Mouse (Mus musculus): ENCODE measurements around the gene Gnai2. TPM values are rescaled to one million over a fixed set of nuclear protein-coding genes. Genes with fewer than 3 reads are reported as not detected.

The Gnai2 gene
- polyA plus RNA-seq, 1 experiment = 752 TPM

- Histone ChIP-seq H3K4me3 (ENCODE audit: extremely low read depth, insufficient read depth, insufficient read length) (no peak overlapping the region; the same call in 1 of the 2 replicates), H3K27me3 (ENCODE audit: control insufficient read depth, insufficient read depth, low read length) (no peaks in the 10 kb centered on the region), H3K27ac (ENCODE audit: insufficient read depth, low read length) (peak overlapping the region; percentile 77), H3K36me3 (ENCODE audit: control insufficient read depth, insufficient read depth, low read length) (peaks cover 18% of the 10 kb centered on the region), H3K4me1 (ENCODE audit: control insufficient read depth, insufficient read depth, insufficient read length) (peaks cover 57% of the 10 kb centered on the region; the same call in 1 of the 2 replicates)
- WGBS = 70% methylated on average over 3 of the region's 3 CpGs
- TF ChIP-seq POLR2A (IDR thresholded peaks at IDR 0.05; ENCODE audit: low read depth, low read length) = no peak
- no peak for TF ChIP-seq CTCF (IDR thresholded peaks at IDR 0.05; ENCODE audit: extremely low read depth, insufficient read depth, insufficient read length, insufficient replicate concordance)
- DNase-seq (ENCODE audit: low read depth in 1 of 2, low spot score in 2 of 2) = no peak
These were observed 10.2 kb downstream of the Gnai2 start for GRCm38 (mm10) chr9:107624951-107625350.

GRCm38 (mm10) chr9:107624539-107624938, 10.6 kb downstream of the Gnai2 start:
- Histone ChIP-seq H3K4me1 (ENCODE audit: control insufficient read depth, insufficient read depth, insufficient read length) (peaks cover 53% of the 10 kb centered on the region; the same call in 1 of the 2 replicates), H3K4me3 (ENCODE audit: extremely low read depth, insufficient read depth, insufficient read length) (no peak overlapping the region; the same call in 1 of the 2 replicates), H3K36me3 (ENCODE audit: control insufficient read depth, insufficient read depth, low read length) (peaks cover 22% of the 10 kb centered on the region), H3K27ac (ENCODE audit: insufficient read depth, low read length) (peak overlapping the region; percentile 77), H3K27me3 (ENCODE audit: control insufficient read depth, insufficient read depth, low read length) (no peaks in the 10 kb centered on the region)
- no peak for DNase-seq (ENCODE audit: low read depth in 1 of 2, low spot score in 2 of 2)
- 22% methylated on average over 5 of the region's 5 CpGs for WGBS
- TF ChIP-seq POLR2A (IDR thresholded peaks at IDR 0.05; ENCODE audit: low read depth, low read length) (no peak), CTCF (IDR thresholded peaks at IDR 0.05; ENCODE audit: extremely low read depth, insufficient read depth, insufficient read length, insufficient replicate concordance) (no peak)

GRCm38 (mm10) chr9:107620954-107621353, 14.2 kb downstream of the Gnai2 start:
- no peak for DNase-seq (ENCODE audit: low read depth in 1 of 2, low spot score in 2 of 2)
- TF ChIP-seq POLR2A (IDR thresholded peaks at IDR 0.05; ENCODE audit: low read depth, low read length) = no peak
- no peak for TF ChIP-seq CTCF (IDR thresholded peaks at IDR 0.05; ENCODE audit: extremely low read depth, insufficient read depth, insufficient read length, insufficient replicate concordance)
- Histone ChIP-seq H3K27me3 (ENCODE audit: control insufficient read depth, insufficient read depth, low read length) (no peaks in the 10 kb centered on the region), H3K36me3 (ENCODE audit: control insufficient read depth, insufficient read depth, low read length) (peaks cover 42% of the 10 kb centered on the region), H3K4me3 (ENCODE audit: extremely low read depth, insufficient read depth, insufficient read length) (no peak overlapping the region), H3K27ac (ENCODE audit: insufficient read depth, low read length) (no peak overlapping the region), H3K4me1 (ENCODE audit: control insufficient read depth, insufficient read depth, insufficient read length) (peaks cover 18% of the 10 kb centered on the region; the same call in 1 of the 2 replicates)

- Histone ChIP-seq H3K36me3 (ENCODE audit: control insufficient read depth, insufficient read depth, low read length) (peaks cover 55% of the 10 kb centered on the region), H3K4me1 (ENCODE audit: control insufficient read depth, insufficient read depth, insufficient read length) (peaks cover 7% of the 10 kb centered on the region; the same call in 1 of the 2 replicates), H3K4me3 (ENCODE audit: extremely low read depth, insufficient read depth, insufficient read length) (no peak overlapping the region), H3K27me3 (ENCODE audit: control insufficient read depth, insufficient read depth, low read length) (no peaks in the 10 kb centered on the region), H3K27ac (ENCODE audit: insufficient read depth, low read length) (no peak overlapping the region)
- TF ChIP-seq CTCF (IDR thresholded peaks at IDR 0.05; ENCODE audit: extremely low read depth, insufficient read depth, insufficient read length, insufficient replicate concordance) (no peak), POLR2A (IDR thresholded peaks at IDR 0.05; ENCODE audit: low read depth, low read length) (no peak)
- DNase-seq (ENCODE audit: low read depth in 1 of 2, low spot score in 2 of 2) = no peak
- 87% methylated on average over 13 of the region's 13 CpGs for WGBS
These were observed 15.7 kb downstream of the Gnai2 start for GRCm38 (mm10) chr9:107619546-107619879.

GRCm38 (mm10) chr9:107618778-107619545, 16.2 kb downstream of the Gnai2 start:
- Histone ChIP-seq H3K36me3 (ENCODE audit: control insufficient read depth, insufficient read depth, low read length) (peaks cover 59% of the 10 kb centered on the region), H3K4me1 (ENCODE audit: control insufficient read depth, insufficient read depth, insufficient read length) (peaks cover 2% of the 10 kb centered on the region; the same call in 1 of the 2 replicates), H3K27ac (ENCODE audit: insufficient read depth, low read length) (no peak overlapping the region), H3K27me3 (ENCODE audit: control insufficient read depth, insufficient read depth, low read length) (no peaks in the 10 kb centered on the region), H3K4me3 (ENCODE audit: extremely low read depth, insufficient read depth, insufficient read length) (no peak overlapping the region)
- no peak for TF ChIP-seq POLR2A (IDR thresholded peaks at IDR 0.05; ENCODE audit: low read depth, low read length)
- no peak for TF ChIP-seq CTCF (IDR thresholded peaks at IDR 0.05; ENCODE audit: extremely low read depth, insufficient read depth, insufficient read length, insufficient replicate concordance)
- DNase-seq (ENCODE audit: low read depth in 1 of 2, low spot score in 2 of 2) = no peak
- WGBS = 77% methylated on average over 13 of the region's 13 CpGs

GRCm38 (mm10) chr9:107618098-107618497, 17.1 kb downstream of the Gnai2 start:
- Histone ChIP-seq H3K36me3 (ENCODE audit: control insufficient read depth, insufficient read depth, low read length) (peaks cover 64% of the 10 kb centered on the region), H3K4me1 (ENCODE audit: control insufficient read depth, insufficient read depth, insufficient read length) (no peaks in the 10 kb centered on the region), H3K27ac (ENCODE audit: insufficient read depth, low read length) (0 out of 2 replicates have a peak overlapping the region, but pooled peaks have one; percentile 2), H3K27me3 (ENCODE audit: control insufficient read depth, insufficient read depth, low read length) (no peaks in the 10 kb centered on the region), H3K4me3 (ENCODE audit: extremely low read depth, insufficient read depth, insufficient read length) (no peak overlapping the region)
- no peak for TF ChIP-seq CTCF (IDR thresholded peaks at IDR 0.05; ENCODE audit: extremely low read depth, insufficient read depth, insufficient read length, insufficient replicate concordance)
- no peak for TF ChIP-seq POLR2A (IDR thresholded peaks at IDR 0.05; ENCODE audit: low read depth, low read length)
- DNase-seq (ENCODE audit: low read depth in 1 of 2, low spot score in 2 of 2) = no peak
- WGBS = 96% methylated on average over 6 of the region's 6 CpGs

GRCm38 (mm10) chr9:107617461-107617860, 17.7 kb downstream of the Gnai2 start:
- TF ChIP-seq POLR2A (IDR thresholded peaks at IDR 0.05; ENCODE audit: low read depth, low read length) (no peak), CTCF (IDR thresholded peaks at IDR 0.05; ENCODE audit: extremely low read depth, insufficient read depth, insufficient read length, insufficient replicate concordance) (no peak)
- H3K36me3 ChIP-seq (ENCODE audit: control insufficient read depth, insufficient read depth, low read length) = peaks cover 64% of the 10 kb centered on the region
- H3K4me3 ChIP-seq (ENCODE audit: extremely low read depth, insufficient read depth, insufficient read length) = no peak overlapping the region
- no peaks in the 10 kb centered on the region for H3K4me1 ChIP-seq (ENCODE audit: control insufficient read depth, insufficient read depth, insufficient read length)
- no peak for DNase-seq (ENCODE audit: low read depth in 1 of 2, low spot score in 2 of 2)
- WGBS = 74% methylated on average over 2 of the region's 2 CpGs
- H3K27me3 ChIP-seq (ENCODE audit: control insufficient read depth, insufficient read depth, low read length) = no peaks in the 10 kb centered on the region
- H3K27ac ChIP-seq (ENCODE audit: insufficient read depth, low read length) = no peak overlapping the region
